Mouse (Mus musculus): ENCODE results near the gene Cela3b. TPM values are rescaled to one million over a fixed set of nuclear protein-coding genes. Genes with fewer than 3 reads are reported as not detected.

The Cela3b gene
- polyA plus RNA-seq (2014; fragmentation: Nextera tagmentation; extraction: Ambion mirVana): not detected in 2 replicates

GRCm38 (mm10) chr4:137430502-137430901 is at the start of gene Cela3b:
Gene Cela3b, minus strand, starts transcription at chr4:137430540.
- 94% methylated on average over 4 of the region's 4 CpGs for WGBS
- H3K27me3 ChIP-seq (ENCODE audit: control insufficient read depth, insufficient read depth, low read length): no peaks in the 10 kb centered on the region
- H3K9me3 ChIP-seq (ENCODE audit: control insufficient read depth, low read length): no peaks in the 10 kb centered on the region
- no peaks in the 10 kb centered on the region for H3K4me1 ChIP-seq (ENCODE audit: control insufficient read depth, insufficient read depth, low read length)
- no peak within 1 kb of the TSS for H3K27ac ChIP-seq (ENCODE audit: low read depth, low read length)
- no peaks in the 10 kb centered on the region for H3K36me3 ChIP-seq (ENCODE audit: control insufficient read depth, insufficient read depth, low read length)
- H3K4me3 ChIP-seq (ENCODE audit: low read depth, low read length): no peak within 1 kb of the TSS
- ATAC-seq (ENCODE audit: low FRiP score) (no peak), DNase-seq (ENCODE audit: low spot score, missing footprints) (no peak)
- H3K9ac ChIP-seq (ENCODE audit: low read length): no peak within 1 kb of the TSS
- no peak within 1 kb of the TSS for H3K4me2 ChIP-seq

GRCm38 (mm10) chr4:137479757-137480156 is 49.4 kb upstream of the Cela3b start:
- H3K27me3 ChIP-seq (ENCODE audit: control insufficient read depth, insufficient read depth, low read length): no peaks in the 10 kb centered on the region
- no peak overlapping the region for H3K9ac ChIP-seq (ENCODE audit: low read length)
- peaks cover 29% of the 10 kb centered on the region for H3K4me1 ChIP-seq (ENCODE audit: control insufficient read depth, insufficient read depth, low read length)
- DNase-seq (ENCODE audit: low spot score, missing footprints) (no peak), ATAC-seq (ENCODE audit: low FRiP score) (no peak)
- no peak overlapping the region for H3K27ac ChIP-seq (ENCODE audit: low read depth, low read length)
- H3K4me2 ChIP-seq: no peak overlapping the region
- no peaks in the 10 kb centered on the region for H3K36me3 ChIP-seq (ENCODE audit: control insufficient read depth, insufficient read depth, low read length)
- H3K4me3 ChIP-seq (ENCODE audit: low read depth, low read length): no peak overlapping the region
- WGBS: 6% methylated on average over 6 of the region's 6 CpGs
- H3K9me3 ChIP-seq (ENCODE audit: control insufficient read depth, low read length): no peaks in the 10 kb centered on the region

GRCm38 (mm10) chr4:137478306-137478705 is 48.0 kb upstream of the Cela3b start:
- Histone ChIP-seq H3K4me2 (no peak overlapping the region), H3K4me3 (ENCODE audit: low read depth, low read length) (no peak overlapping the region), H3K27me3 (ENCODE audit: control insufficient read depth, insufficient read depth, low read length) (no peaks in the 10 kb centered on the region), H3K9me3 (ENCODE audit: control insufficient read depth, low read length) (no peaks in the 10 kb centered on the region), H3K9ac (ENCODE audit: low read length) (no peak overlapping the region), H3K4me1 (ENCODE audit: control insufficient read depth, insufficient read depth, low read length) (peaks cover 29% of the 10 kb centered on the region), H3K27ac (ENCODE audit: low read depth, low read length) (no peak overlapping the region; the same call in 1 of the 2 replicates), H3K36me3 (ENCODE audit: control insufficient read depth, insufficient read depth, low read length) (no peaks in the 10 kb centered on the region)
- 70% methylated on average over 5 of the region's 5 CpGs for WGBS
- DNase-seq (ENCODE audit: low spot score, missing footprints): no peak
- no peak for ATAC-seq (ENCODE audit: low FRiP score)

GRCm38 (mm10) chr4:137477611-137478010 is 47.3 kb upstream of the Cela3b start:
- H3K27ac ChIP-seq (ENCODE audit: low read depth, low read length): no peak overlapping the region; the same call in 1 of the 2 replicates
- ATAC-seq (ENCODE audit: low FRiP score) (no peak), DNase-seq (ENCODE audit: low spot score, missing footprints) (no peak)
- H3K4me2 ChIP-seq: no peak overlapping the region
- 61% methylated on average over 6 of the region's 6 CpGs for WGBS
- H3K36me3 ChIP-seq (ENCODE audit: control insufficient read depth, insufficient read depth, low read length): no peaks in the 10 kb centered on the region
- H3K9ac ChIP-seq (ENCODE audit: low read length): no peak overlapping the region
- H3K9me3 ChIP-seq (ENCODE audit: control insufficient read depth, low read length): no peaks in the 10 kb centered on the region
- H3K27me3 ChIP-seq (ENCODE audit: control insufficient read depth, insufficient read depth, low read length): no peaks in the 10 kb centered on the region
- peaks cover 29% of the 10 kb centered on the region for H3K4me1 ChIP-seq (ENCODE audit: control insufficient read depth, insufficient read depth, low read length)
- H3K4me3 ChIP-seq (ENCODE audit: low read depth, low read length): no peak overlapping the region

GRCm38 (mm10) chr4:137476761-137477237 is 46.5 kb upstream of the Cela3b start:
- no peaks in the 10 kb centered on the region for H3K9me3 ChIP-seq (ENCODE audit: control insufficient read depth, low read length)
- no peak overlapping the region for H3K4me3 ChIP-seq (ENCODE audit: low read depth, low read length)
- H3K27me3 ChIP-seq (ENCODE audit: control insufficient read depth, insufficient read depth, low read length): no peaks in the 10 kb centered on the region
- ATAC-seq (ENCODE audit: low FRiP score): no peak
- DNase-seq (ENCODE audit: low spot score, missing footprints): peak; percentile 82
- H3K36me3 ChIP-seq (ENCODE audit: control insufficient read depth, insufficient read depth, low read length): no peaks in the 10 kb centered on the region
- H3K4me1 ChIP-seq (ENCODE audit: control insufficient read depth, insufficient read depth, low read length): peaks cover 25% of the 10 kb centered on the region
- WGBS: 28% methylated on average over 17 of the region's 17 CpGs
- no peak overlapping the region for H3K27ac ChIP-seq (ENCODE audit: low read depth, low read length)
- H3K4me2 ChIP-seq: no peak overlapping the region
- H3K9ac ChIP-seq (ENCODE audit: low read length): no peak overlapping the region

- H3K9ac ChIP-seq (ENCODE audit: low read length): no peak overlapping the region
- H3K4me1 ChIP-seq (ENCODE audit: control insufficient read depth, insufficient read depth, low read length): peaks cover 25% of the 10 kb centered on the region
- H3K27me3 ChIP-seq (ENCODE audit: control insufficient read depth, insufficient read depth, low read length): no peaks in the 10 kb centered on the region
Observed at GRCm38 (mm10) chr4:137476065-137476760, 45.9 kb upstream of the Cela3b start.

GRCm38 (mm10) chr4:137475271-137476050 is 45.1 kb upstream of the Cela3b start:
- H3K4me1 ChIP-seq (ENCODE audit: control insufficient read depth, insufficient read depth, low read length): peaks cover 19% of the 10 kb centered on the region
- DNase-seq (ENCODE audit: low spot score, missing footprints): no peak

More at GRCm38 (mm10) chr4:137476065-137476760, 45.9 kb upstream of the Cela3b start:
- no peaks in the 10 kb centered on the region for H3K36me3 ChIP-seq (ENCODE audit: control insufficient read depth, insufficient read depth, low read length)
- H3K4me3 ChIP-seq (ENCODE audit: low read depth, low read length): no peak overlapping the region
- H3K9me3 ChIP-seq (ENCODE audit: control insufficient read depth, low read length): no peaks in the 10 kb centered on the region
- no peak overlapping the region for H3K27ac ChIP-seq (ENCODE audit: low read depth, low read length)
- H3K4me2 ChIP-seq: no peak overlapping the region
- 37% methylated on average over 10 of the region's 10 CpGs for WGBS
- no peak for ATAC-seq (ENCODE audit: low FRiP score)
- peak; percentile 90 for DNase-seq (ENCODE audit: low spot score, missing footprints)

GRCm38 (mm10) chr4:137474694-137475093 is 44.4 kb upstream of the Cela3b start:
- Histone ChIP-seq H3K4me3 (ENCODE audit: low read depth, low read length) (no peak overlapping the region), H3K36me3 (ENCODE audit: control insufficient read depth, insufficient read depth, low read length) (no peaks in the 10 kb centered on the region), H3K27me3 (ENCODE audit: control insufficient read depth, insufficient read depth, low read length) (0 out of 2 replicates have a peak, but pooled peaks cover under 1% of the 10 kb centered on the region), H3K27ac (ENCODE audit: low read depth, low read length) (no peak overlapping the region), H3K4me2 (no peak overlapping the region), H3K9me3 (ENCODE audit: control insufficient read depth, low read length) (no peaks in the 10 kb centered on the region), H3K9ac (ENCODE audit: low read length) (no peak overlapping the region), H3K4me1 (ENCODE audit: control insufficient read depth, insufficient read depth, low read length) (peaks cover 17% of the 10 kb centered on the region)
- DNase-seq (ENCODE audit: low spot score, missing footprints) (no peak), ATAC-seq (ENCODE audit: low FRiP score) (no peak)
- WGBS: 92% methylated on average over 7 of the region's 7 CpGs

More at GRCm38 (mm10) chr4:137475271-137476050, 45.1 kb upstream of the Cela3b start:
- H3K9me3 ChIP-seq (ENCODE audit: control insufficient read depth, low read length): no peaks in the 10 kb centered on the region
- no peak for ATAC-seq (ENCODE audit: low FRiP score)
- H3K4me3 ChIP-seq (ENCODE audit: low read depth, low read length): no peak overlapping the region
- H3K27me3 ChIP-seq (ENCODE audit: control insufficient read depth, insufficient read depth, low read length): no peaks in the 10 kb centered on the region
- H3K9ac ChIP-seq (ENCODE audit: low read length): no peak overlapping the region
- no peak overlapping the region for H3K4me2 ChIP-seq
- WGBS: 86% methylated on average over 13 of the region's 13 CpGs
- H3K27ac ChIP-seq (ENCODE audit: low read depth, low read length): no peak overlapping the region
- H3K36me3 ChIP-seq (ENCODE audit: control insufficient read depth, insufficient read depth, low read length): no peaks in the 10 kb centered on the region

Measured in midbrain, embryonic 11.5 days (tissue).